Mouse (Mus musculus) myocyte (in vitro differentiated cells): Measurements from ENCODE around the gene Il17rc. TPM values are rescaled to one million over a fixed set of nuclear protein-coding genes. Genes with fewer than 3 reads are reported as not detected.

Experiments
- H3K27me3 ChIP-seq: one replicate; pipeline ENCODE4 v1.6.1; 2011; ENCODE audit not compliant: control insufficient read depth, insufficient read depth, insufficient read length
- H3K36me3 ChIP-seq: one replicate; pipeline ENCODE4 v1.6.1; 2011; ENCODE audit not compliant: control insufficient read depth, insufficient read depth
- H3K4me2 ChIP-seq: one replicate; pipeline ENCODE4 v1.6.1; 2011; ENCODE audit warnings: low read depth, control low read depth
- H3K4me3 ChIP-seq: one replicate; pipeline ENCODE4 v1.5.1; 2011; ENCODE audit warnings: mild to moderate bottlenecking, control low read depth, moderate library complexity
- H3K79me2 ChIP-seq: one replicate; pipeline ENCODE4 v1.6.1; 2011; ENCODE audit not compliant: control insufficient read depth, insufficient read depth
- H3ac ChIP-seq: one replicate; pipeline ENCODE4 v1.6.1; 2011; ENCODE audit not compliant: control insufficient read depth, insufficient read length
- CEBPB ChIP-seq: IDR thresholded peaks from 2 replicates; pipeline ENCODE4 v1.6.1; 2011; ENCODE audit warnings: mild to moderate bottlenecking, moderate library complexity; ENCODE audit not compliant: poor library complexity, insufficient read depth, severe bottlenecking
- E2F4 ChIP-seq: IDR thresholded peaks from one replicate; pipeline ENCODE4 v1.6.1; 2011; ENCODE audit warnings: mild to moderate bottlenecking, control low read depth, moderate library complexity; ENCODE audit not compliant: insufficient read depth
- MAX ChIP-seq: IDR thresholded peaks from one replicate; pipeline ENCODE4 v1.6.1; 2011; ENCODE audit warnings: low read depth, mild to moderate bottlenecking, control low read depth
- MYOD1 ChIP-seq, 3 experiments: IDR thresholded peaks; one replicate each; pipeline ENCODE4 v1.6.1; 2011; ENCODE audit warnings: control low read depth in 2 of 3, low read depth in 2 of 3, mild to moderate bottlenecking in 2 of 3, moderate library complexity in 1 of 3; ENCODE audit not compliant: insufficient read length in 2 of 3, control insufficient read depth in 1 of 3
- MYOG ChIP-seq, 3 experiments: IDR thresholded peaks; one replicate each; pipeline ENCODE4 v1.6.1; 2011; ENCODE audit warnings: control low read depth in 2 of 3, low read depth in 2 of 3, mild to moderate bottlenecking in 2 of 3; ENCODE audit not compliant: insufficient read length in 2 of 3, control insufficient read depth in 1 of 3, insufficient read depth in 1 of 3
- POLR2A ChIP-seq: IDR thresholded peaks from one replicate; pipeline ENCODE4 v1.6.1; 2011; ENCODE audit warnings: low read depth, mild to moderate bottlenecking, control low read depth, moderate library complexity; ENCODE audit not compliant: insufficient read length
- POLR2AphosphoS2 ChIP-seq: IDR thresholded peaks from one replicate; pipeline ENCODE4 v1.6.1; 2011; ENCODE audit warnings: low read depth, control low read depth; ENCODE audit not compliant: insufficient read length
- REST ChIP-seq: IDR thresholded peaks from one replicate; pipeline ENCODE4 v1.6.1; 2011; ENCODE audit warnings: mild to moderate bottlenecking, control low read depth, moderate library complexity; ENCODE audit not compliant: insufficient read depth, insufficient read length
- SRF ChIP-seq: IDR thresholded peaks from one replicate; pipeline ENCODE4 v1.6.1; 2011; ENCODE audit warnings: low read depth; ENCODE audit not compliant: control insufficient read depth, insufficient read length
- TCF12 ChIP-seq: IDR thresholded peaks from one replicate; pipeline ENCODE4 v1.6.1; 2011; ENCODE audit warnings: mild to moderate bottlenecking, control low read depth; ENCODE audit not compliant: poor library complexity, insufficient read depth, severe bottlenecking
- TCF3 ChIP-seq: IDR thresholded peaks from one replicate; pipeline ENCODE4 v1.6.1; 2011; ENCODE audit warnings: low read depth, control low read depth; ENCODE audit not compliant: insufficient read length
- USF1 ChIP-seq: IDR thresholded peaks from one replicate; pipeline ENCODE4 v1.6.1; 2011; ENCODE audit warnings: low read depth, mild to moderate bottlenecking, control low read depth, moderate library complexity
- polyA plus RNA-seq: library from polyadenylated mRNA; unstranded; fragments of >200 nt; fragmentation: generic; extraction: Trizol; gene quantifications from one replicate; pipeline ENCODE4 v1.2.1, GENCODE M21; 2012; ENCODE audit warnings: missing spikeins

The Il17rc gene
- polyA plus RNA-seq, 1 experiment, result 73.0 TPM

DNA sequence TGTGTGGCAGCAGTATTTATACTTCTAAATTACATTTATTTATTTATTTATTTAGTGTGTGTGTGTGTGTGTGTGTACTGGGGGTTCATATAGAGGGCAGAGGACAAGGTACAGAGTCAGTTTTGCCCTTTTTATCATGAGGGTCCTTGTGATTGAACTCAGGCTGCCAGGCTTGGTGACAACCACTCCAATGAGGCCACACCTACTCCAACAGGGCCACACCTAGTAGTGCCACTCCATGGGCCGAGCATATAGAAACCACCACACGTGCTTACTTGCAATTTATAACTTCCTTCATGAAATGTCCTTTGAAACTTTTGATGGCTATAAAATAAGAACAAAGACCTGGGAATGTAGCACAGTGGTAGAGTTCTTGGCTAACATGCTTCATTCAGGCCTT is 2.0 kb downstream of the Il17rc start:
- Histone ChIP-seq H3K36me3 (peaks cover 3% of the 10 kb centered on the region), H3ac (no peak overlapping the region), H3K27me3 (no peaks in the 10 kb centered on the region), H3K4me2 (no peak overlapping the region), H3K79me2 (no peaks in the 10 kb centered on the region), H3K4me3 (no peak overlapping the region)
- TF ChIP-seq TCF12, result no peak
- no peak for TF ChIP-seq POLR2AphosphoS2
- no peak for TF ChIP-seq MYOG (IDR thresholded peaks at IDR 0.05; ENCODE audit: control insufficient read depth in 1 of 3, insufficient read depth in 1 of 3, insufficient read length in 2 of 3, low read depth in 2 of 3)
- no peak for TF ChIP-seq TCF3
- no peak for TF ChIP-seq MYOD1 (IDR thresholded peaks at IDR 0.05; ENCODE audit: control insufficient read depth in 1 of 3, insufficient read length in 2 of 3, low read depth in 2 of 3)
- TF ChIP-seq CEBPB, result no peak
- no peak for TF ChIP-seq E2F4
- no peak for TF ChIP-seq REST
- TF ChIP-seq POLR2A, result no peak
- TF ChIP-seq USF1, result no peak
- no peak for TF ChIP-seq SRF

DNA sequence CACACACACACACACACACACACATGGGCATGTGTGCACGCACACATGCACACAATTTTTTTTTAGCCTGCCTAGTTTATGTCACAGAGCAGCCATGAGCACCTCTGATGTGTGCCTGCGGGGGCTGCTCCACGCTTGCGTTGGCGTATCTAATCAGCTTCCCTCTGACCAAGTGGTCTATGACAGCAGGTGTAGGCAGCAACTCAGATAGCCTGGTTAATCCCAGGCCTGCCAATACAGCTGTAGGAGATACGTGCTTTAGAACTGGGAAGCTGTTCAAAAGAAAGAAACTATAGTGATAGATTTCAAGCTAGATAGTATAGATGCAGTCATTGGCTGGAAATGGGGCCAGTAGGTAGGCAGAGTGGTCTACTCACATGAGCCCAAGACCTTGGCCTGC is 2.5 kb downstream of the Il17rc start:
- no peak for TF ChIP-seq POLR2A
- TF ChIP-seq POLR2AphosphoS2, result no peak
- no peak for TF ChIP-seq E2F4
- TF ChIP-seq USF1, result no peak
- no peak for TF ChIP-seq MAX
- TF ChIP-seq MYOG (IDR thresholded peaks at IDR 0.05; ENCODE audit: control insufficient read depth in 1 of 3, insufficient read depth in 1 of 3, insufficient read length in 2 of 3, low read depth in 2 of 3), result no peak
- no peak for TF ChIP-seq TCF3
- TF ChIP-seq CEBPB, result no peak
- TF ChIP-seq SRF, result no peak
- TF ChIP-seq REST, result no peak
- Histone ChIP-seq H3K36me3 (peaks cover 4% of the 10 kb centered on the region), H3K4me3 (no peak overlapping the region), H3ac (no peak overlapping the region), H3K4me2 (no peak overlapping the region), H3K79me2 (no peaks in the 10 kb centered on the region), H3K27me3 (no peaks in the 10 kb centered on the region)

DNA sequence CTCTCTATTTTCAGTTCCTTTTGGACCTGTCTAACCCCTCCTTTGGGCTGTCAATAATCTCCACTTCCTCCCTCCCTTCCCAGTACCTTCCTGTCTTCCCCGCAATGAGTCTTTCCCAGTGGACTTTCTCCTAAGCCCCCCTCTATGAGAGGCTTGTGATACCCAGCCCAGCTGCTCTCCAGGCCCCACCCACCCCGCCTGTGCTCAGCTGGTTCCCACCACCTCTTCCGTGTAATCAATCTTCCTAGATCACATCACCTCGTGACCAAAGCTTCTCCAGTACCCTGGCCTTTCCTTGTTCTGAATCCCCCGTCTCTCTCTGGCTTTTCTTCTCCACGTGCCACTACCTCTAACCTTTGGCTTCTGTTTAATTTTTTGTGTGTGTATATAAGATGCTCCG is 6.1 kb downstream of the Il17rc start:
- Histone ChIP-seq H3K27me3 (no peaks in the 10 kb centered on the region), H3K4me2 (no peak overlapping the region), H3K79me2 (no peaks in the 10 kb centered on the region), H3ac (no peak overlapping the region), H3K4me3 (no peak overlapping the region), H3K36me3 (peaks cover 4% of the 10 kb centered on the region)
- TF ChIP-seq POLR2A (no peak), MYOG (IDR thresholded peaks at IDR 0.05; ENCODE audit: control insufficient read depth in 1 of 3, insufficient read depth in 1 of 3, insufficient read length in 2 of 3, low read depth in 2 of 3) (peak in 1 of 3 experiments; percentile 23)

DNA sequence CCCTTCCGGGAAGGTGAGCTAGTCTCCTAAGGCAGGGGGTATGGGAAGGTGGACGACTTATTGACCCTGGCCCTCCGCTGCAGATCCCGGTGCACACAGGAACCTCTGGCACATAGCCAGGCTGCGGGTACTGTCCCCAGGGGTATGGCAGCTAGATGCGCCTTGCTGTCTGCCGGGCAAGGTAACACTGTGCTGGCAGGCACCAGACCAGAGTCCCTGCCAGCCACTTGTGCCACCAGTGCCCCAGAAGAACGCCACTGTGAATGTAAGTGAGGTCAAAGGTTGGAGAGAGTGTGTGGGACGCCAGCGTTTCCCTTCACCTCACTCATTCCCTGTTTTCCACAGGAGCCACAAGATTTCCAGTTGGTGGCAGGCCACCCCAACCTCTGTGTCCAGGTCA is 7.7 kb downstream of the Il17rc start:
- Histone ChIP-seq H3ac (no peak overlapping the region), H3K4me2 (no peak overlapping the region), H3K36me3 (peaks cover 4% of the 10 kb centered on the region), H3K79me2 (no peaks in the 10 kb centered on the region), H3K4me3 (no peak overlapping the region), H3K27me3 (no peaks in the 10 kb centered on the region)
- TF ChIP-seq MYOG (IDR thresholded peaks at IDR 0.05; ENCODE audit: control insufficient read depth in 1 of 3, insufficient read depth in 1 of 3, insufficient read length in 2 of 3, low read depth in 2 of 3), result no peak
- no peak for TF ChIP-seq TCF3
- no peak for TF ChIP-seq CEBPB
- no peak for TF ChIP-seq POLR2AphosphoS2
- no peak for TF ChIP-seq TCF12
- TF ChIP-seq REST, result no peak
- TF ChIP-seq USF1, result no peak
- no peak for TF ChIP-seq SRF
- no peak for TF ChIP-seq E2F4
- no peak for TF ChIP-seq MYOD1 (IDR thresholded peaks at IDR 0.05; ENCODE audit: control insufficient read depth in 1 of 3, insufficient read length in 2 of 3, low read depth in 2 of 3)
- no peak for TF ChIP-seq POLR2A
- TF ChIP-seq MAX, result no peak

- H3K4me2 ChIP-seq, result peak overlapping the region; percentile 66
- no peak overlapping the region for H3K4me3 ChIP-seq
- peaks cover 4% of the 10 kb centered on the region for H3K36me3 ChIP-seq
- no peak overlapping the region for H3ac ChIP-seq
- H3K79me2 ChIP-seq, result no peaks in the 10 kb centered on the region
- H3K27me3 ChIP-seq, result no peaks in the 10 kb centered on the region
- TF ChIP-seq TCF3 (no peak), USF1 (peak; percentile 78), E2F4 (no peak), REST (no peak), TCF12 (peak; percentile 54), MAX (peak; percentile 22), POLR2AphosphoS2 (no peak), MYOD1 (IDR thresholded peaks at IDR 0.05; ENCODE audit: control insufficient read depth in 1 of 3, insufficient read length in 2 of 3, low read depth in 2 of 3) (peak; percentile 6 to 95 (median 91)), POLR2A (no peak), SRF (peak; percentile 22), MYOG (IDR thresholded peaks at IDR 0.05; ENCODE audit: control insufficient read depth in 1 of 3, insufficient read depth in 1 of 3, insufficient read length in 2 of 3, low read depth in 2 of 3) (peak; percentile 90 to 97 (median 93)), CEBPB (0 out of 2 replicates have a peak, but pooled peaks have one; percentile 24)
Observed at GRCm38 (mm10) chr6:113480555-113481373, 9.5 kb downstream of the Il17rc start.
